Mouse (Mus musculus) liver, embryonic 13.5 days (tissue): Measurements from ENCODE around the gene Scamp1. TPM values are rescaled to one million over a fixed set of nuclear protein-coding genes. Genes with fewer than 3 reads are reported as not detected.

Experiments used
- ATAC-seq: fragments of 200-750 bp; cut with Nextera tagmentation; 2 replicates; pipeline ENCODE4 v1.8.0; 2017; ENCODE audit warnings: low read depth, mild to moderate bottlenecking, moderate number of reproducible peaks, moderate library complexity
- DNase-seq: peaks from one replicate; pipeline ENCODE4 v3.0.0; 2022
- H3K27ac ChIP-seq: fragments of 300-500 bp; sonication (generic); 2 replicates; pipeline ENCODE4 v1.5.1; 2015; ENCODE audit warnings: moderate library complexity, mild to moderate bottlenecking, inconsistent platforms
- H3K27me3 ChIP-seq: fragments of 300-500 bp; sonication (generic); 2 replicates; pipeline ENCODE4 v1.6.1; 2015; ENCODE audit warnings: mild to moderate bottlenecking, inconsistent platforms
- H3K36me3 ChIP-seq: fragments of 300-500 bp; sonication (generic); 2 replicates; pipeline ENCODE4 v1.6.1; 2015; ENCODE audit warnings: mild to moderate bottlenecking, inconsistent platforms
- H3K4me1 ChIP-seq: fragments of 300-500 bp; sonication (generic); replicated peaks from 2 replicates; pipeline ENCODE4 v1.6.1; 2015; ENCODE audit warnings: inconsistent platforms
- H3K4me2 ChIP-seq: fragments of 300-500 bp; sonication (generic); 2 replicates; pipeline ENCODE4 v1.6.1; 2015; ENCODE audit warnings: inconsistent platforms, mild to moderate bottlenecking, moderate library complexity
- H3K4me3 ChIP-seq: fragments of 300-500 bp; sonication (generic); replicated peaks from 2 replicates; pipeline ENCODE4 v1.5.1; 2015; ENCODE audit warnings: mild to moderate bottlenecking, inconsistent platforms
- H3K9ac ChIP-seq: fragments of 300-500 bp; sonication (generic); 2 replicates; pipeline ENCODE4 v1.6.1; 2015; ENCODE audit warnings: mild to moderate bottlenecking, inconsistent platforms
- H3K9me3 ChIP-seq: fragments of 300-500 bp; sonication (generic); replicated peaks from 2 replicates; pipeline ENCODE4 v1.6.1; 2016; ENCODE audit warnings: inconsistent platforms
- WGBS: fragments of 180-500 bp; shearing (Covaris S2); methylation state at CpG from one replicate; pipeline ENCODE4 v1.1.7; 2015; ENCODE audit not compliant: insufficient replicate concordance; 5-methylcytosine and 5-hydroxymethylcytosine counted together
- polyA plus RNA-seq: library from polyadenylated mRNA; unstranded; fragments of >200 nt; fragmentation: Nextera tagmentation; extraction: Ambion mirVana; gene quantifications from 2 replicates; pipeline ENCODE4 v1.2.1, GENCODE M21; 2015

Scamp1 gene
- polyA plus RNA-seq, 1 experiment from 2014 or later = 8.0 TPM

GRCm38 (mm10) chr13:94155657-94156429, 129.8 kb downstream of the Scamp1 start:
- Histone ChIP-seq H3K4me2 (no peak overlapping the region), H3K36me3 (no peaks in the 10 kb centered on the region), H3K27ac (no peak overlapping the region), H3K9ac (no peak overlapping the region), H3K27me3 (no peaks in the 10 kb centered on the region), H3K9me3 (no peaks in the 10 kb centered on the region), H3K4me1 (peaks cover 7% of the 10 kb centered on the region; the same call in 1 of the 2 replicates), H3K4me3 (no peak overlapping the region)
- WGBS = 47% methylated on average over 9 of the region's 9 CpGs
- no peak for DNase-seq
- ATAC-seq = no peak

- H3K27ac ChIP-seq = no peak overlapping the region
- peaks cover under 1% of the 10 kb centered on the region; the same call in 1 of the 2 replicates for H3K4me1 ChIP-seq
- no peaks in the 10 kb centered on the region for H3K27me3 ChIP-seq
- no peak overlapping the region for H3K4me3 ChIP-seq
- 69% methylated on average over 15 of the region's 15 CpGs for WGBS
- no peak for ATAC-seq
- no peaks in the 10 kb centered on the region for H3K36me3 ChIP-seq
- no peak overlapping the region for H3K4me2 ChIP-seq
- H3K9me3 ChIP-seq = no peaks in the 10 kb centered on the region
- H3K9ac ChIP-seq = no peak overlapping the region
- DNase-seq = no peak
Measured at GRCm38 (mm10) chr13:94154512-94155296, 131.0 kb downstream of the Scamp1 start.

GRCm38 (mm10) chr13:94153658-94154057, 132.0 kb downstream of the Scamp1 start:
- Histone ChIP-seq H3K9ac (no peak overlapping the region), H3K27me3 (no peaks in the 10 kb centered on the region), H3K4me1 (no peaks in the 10 kb centered on the region), H3K36me3 (no peaks in the 10 kb centered on the region), H3K4me2 (no peak overlapping the region), H3K4me3 (no peak overlapping the region), H3K27ac (no peak overlapping the region), H3K9me3 (no peaks in the 10 kb centered on the region)
- no peak for ATAC-seq
- WGBS = 52% methylated on average over 6 of the region's 6 CpGs
- no peak for DNase-seq

GRCm38 (mm10) chr13:94152836-94153235, 132.8 kb downstream of the Scamp1 start:
- ATAC-seq = no peak
- H3K4me1 ChIP-seq = no peaks in the 10 kb centered on the region
- 81% methylated on average over 10 of the region's 10 CpGs for WGBS

More at GRCm38 (mm10) chr13:94152836-94153235, 132.8 kb downstream of the Scamp1 start:
- H3K9me3 ChIP-seq = no peaks in the 10 kb centered on the region
- no peak overlapping the region for H3K27ac ChIP-seq
- H3K36me3 ChIP-seq = no peaks in the 10 kb centered on the region
- H3K4me3 ChIP-seq = no peak overlapping the region
- no peaks in the 10 kb centered on the region for H3K27me3 ChIP-seq
- H3K4me2 ChIP-seq = no peak overlapping the region
- no peak overlapping the region for H3K9ac ChIP-seq
- DNase-seq = no peak

Other genes with a start within 250 kb of the Scamp1 start
- gene Lhfpl2, start 228.1 kb downstream of the Scamp1 start, polyA plus RNA-seq = 4.8 and 6.0 TPM in 2 replicates
- gene Ap3b1, start 73.1 kb upstream of the Scamp1 start, polyA plus RNA-seq = 18.5 and 22.2 TPM in 2 replicates